Mouse (Mus musculus): Measurements from ENCODE around the gene Dync2li1.
A peak's percentile ranks its signal among the peaks of the same experiment; 100 is the strongest.

The Dync2li1 gene

GRCm38 (mm10) chr17:84682734-84683717 is 56.7 kb downstream of the Dync2li1 start, which contains the start of gene Abcg5:
Abcg5 (minus strand) TSS chr17:84683011.
- no peak for DNase-seq (ENCODE audit: extremely low read depth, low read depth)

GRCm38 (mm10) chr17:84684284-84684683 is 58.0 kb downstream of the Dync2li1 start:
- no peak for DNase-seq (ENCODE audit: extremely low read depth, low read depth)

- DNase-seq (ENCODE audit: extremely low read depth, low read depth): no peak
These were observed 59.0 kb downstream of the Dync2li1 start for GRCm38 (mm10) chr17:84685286-84685685.

GRCm38 (mm10) chr17:84687994-84688393 is 61.7 kb downstream of the Dync2li1 start:
- no peak for DNase-seq (ENCODE audit: extremely low read depth, low read depth)

GRCm38 (mm10) chr17:84688834-84689233 is 62.5 kb downstream of the Dync2li1 start:
- DNase-seq (ENCODE audit: extremely low read depth, low read depth): no peak

- no peak for DNase-seq (ENCODE audit: extremely low read depth, low read depth)
These were observed 63.0 kb downstream of the Dync2li1 start for GRCm38 (mm10) chr17:84689316-84689715.

GRCm38 (mm10) chr17:84690111-84690510 is 63.8 kb downstream of the Dync2li1 start:
- DNase-seq (ENCODE audit: extremely low read depth, low read depth): no peak

- DNase-seq (ENCODE audit: extremely low read depth, low read depth): no peak
These were observed 67.4 kb downstream of the Dync2li1 start for GRCm38 (mm10) chr17:84693741-84694140.

- no peak for DNase-seq (ENCODE audit: extremely low read depth, low read depth)
These were observed 70.2 kb downstream of the Dync2li1 start for GRCm38 (mm10) chr17:84696537-84696936.

- DNase-seq (ENCODE audit: extremely low read depth, low read depth): peak; percentile 19
These were observed 72.4 kb downstream of the Dync2li1 start for GRCm38 (mm10) chr17:84698727-84699126.
